Mouse (Mus musculus): ENCODE measurements around the gene Abcc4. TPM values are rescaled to one million over a fixed set of nuclear protein-coding genes. Genes with fewer than 3 reads are reported as not detected.

Gene Abcc4
- total and polyA plus RNA-seq, 2 experiments from 2014 or later, result 2.4 to 3.6 TPM

DNA sequence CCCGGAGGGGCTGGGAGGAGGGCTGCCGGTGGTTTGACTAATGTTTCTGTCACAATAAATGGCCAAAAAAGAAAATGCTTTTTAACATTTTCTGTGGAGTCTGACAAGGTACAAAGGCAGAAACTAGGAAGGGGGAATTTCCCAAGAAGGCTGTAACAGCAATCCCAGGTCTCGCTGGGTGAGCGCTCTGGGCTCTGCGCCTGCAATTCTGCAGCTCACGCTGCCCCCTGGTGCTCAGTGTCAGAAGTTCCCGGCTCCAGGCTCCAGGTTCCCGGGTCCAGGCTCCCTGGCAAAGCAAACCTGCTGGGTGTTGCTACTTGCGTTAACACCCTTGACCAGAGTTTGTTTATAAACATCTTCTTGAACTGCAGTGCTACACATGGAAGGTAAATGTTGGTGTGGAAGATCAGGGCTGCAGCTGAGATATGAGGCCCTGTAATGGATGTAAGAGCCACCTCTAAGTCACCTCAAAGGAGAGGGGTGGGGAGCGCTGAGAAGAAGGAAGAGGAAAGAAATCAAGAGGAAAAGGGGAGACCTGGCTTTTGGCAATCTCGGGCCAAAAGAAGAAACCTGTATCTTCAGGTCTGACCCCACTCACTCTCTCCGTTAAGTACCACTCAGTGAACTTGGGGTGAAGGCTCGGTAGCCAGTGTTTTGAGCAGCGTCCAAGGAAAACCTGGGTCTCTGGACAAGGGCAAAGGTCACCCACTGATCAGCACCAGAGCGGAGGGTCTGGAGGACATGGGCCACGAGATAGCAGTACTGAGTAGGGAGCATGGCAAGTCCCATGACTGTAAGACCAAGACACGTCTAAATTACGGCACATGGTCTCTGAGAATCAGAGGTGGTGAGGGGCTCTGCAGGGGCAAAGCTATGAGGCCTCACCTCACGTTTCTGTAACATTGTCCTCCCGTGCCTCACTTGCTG is 114.3 kb downstream of the Abcc4 start:
- 46% methylated on average over 20 of the region's 20 CpGs for WGBS
- peak; percentile 80 for ATAC-seq (ENCODE audit: low FRiP score)
- peak overlapping the region; percentile 18; the same call in 1 of the 2 replicates for H3K4me2 ChIP-seq (ENCODE audit: low read depth, low read length, poor library complexity, severe bottlenecking)

GRCm38 (mm10) chr14:118582333-118582941 is 123.6 kb downstream of the Abcc4 start:
- no peak overlapping the region for H3K27ac ChIP-seq (ENCODE audit: low read depth, low read length)
- no peak for DNase-seq (ENCODE audit: low spot score)
- no peaks in the 10 kb centered on the region for H3K4me1 ChIP-seq (ENCODE audit: insufficient read depth, low read length)
- WGBS, result 84% methylated on average over 8 of the region's 8 CpGs
- no peak overlapping the region for H3K4me2 ChIP-seq (ENCODE audit: low read depth, low read length, poor library complexity, severe bottlenecking)
- no peaks in the 10 kb centered on the region for H3K27me3 ChIP-seq (ENCODE audit: insufficient read depth, low read length)
- ATAC-seq (ENCODE audit: low FRiP score), result no peak
- H3K4me3 ChIP-seq (ENCODE audit: low read depth, low read length), result no peak overlapping the region
- no peak overlapping the region for H3K9ac ChIP-seq (replicated peaks; ENCODE audit: low read length, poor library complexity, severe bottlenecking)
- no peaks in the 10 kb centered on the region for H3K36me3 ChIP-seq (ENCODE audit: insufficient read depth, low read length)
- H3K9me3 ChIP-seq (ENCODE audit: low read length), result no peaks in the 10 kb centered on the region
- no peak for TF ChIP-seq CTCF (IDR thresholded peaks at IDR 0.05)

More for the DNA sequence above, 114.3 kb downstream of the Abcc4 start:
- Histone ChIP-seq H3K27me3 (ENCODE audit: insufficient read depth, low read length) (0 out of 2 replicates have a peak, but pooled peaks cover 8% of the 10 kb centered on the region), H3K4me3 (ENCODE audit: low read depth, low read length) (no peak overlapping the region), H3K9me3 (ENCODE audit: low read length) (no peaks in the 10 kb centered on the region), H3K4me1 (ENCODE audit: insufficient read depth, low read length) (no peaks in the 10 kb centered on the region), H3K9ac (replicated peaks; ENCODE audit: low read length, poor library complexity, severe bottlenecking) (no peak overlapping the region), H3K27ac (ENCODE audit: low read depth, low read length) (no peak overlapping the region), H3K36me3 (ENCODE audit: insufficient read depth, low read length) (no peaks in the 10 kb centered on the region)
- peak; percentile 91 for TF ChIP-seq CTCF (IDR thresholded peaks at IDR 0.05)
- peak; percentile 84 for DNase-seq (ENCODE audit: low spot score)

DNA sequence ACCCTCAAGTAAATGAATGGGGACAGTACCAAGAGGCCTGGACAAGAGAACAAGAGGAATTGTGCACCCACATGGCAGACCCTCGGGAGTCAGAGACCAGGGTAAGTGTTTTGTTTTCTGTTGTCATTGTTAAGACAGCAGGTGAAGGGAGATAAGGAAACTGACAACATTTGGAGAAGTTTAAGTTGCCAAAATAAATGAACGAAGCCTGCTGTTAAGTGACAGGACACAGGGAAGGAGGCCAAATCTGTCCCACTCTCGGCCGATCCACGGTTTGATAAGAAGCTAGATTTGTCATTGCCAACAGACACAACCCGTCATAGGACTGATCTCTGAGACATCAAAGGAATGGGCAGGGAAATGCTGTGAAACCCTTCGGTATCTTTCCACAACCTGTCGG is 124.3 kb downstream of the Abcc4 start:
- no peak for TF ChIP-seq CTCF (IDR thresholded peaks at IDR 0.05)
- Histone ChIP-seq H3K9ac (replicated peaks; ENCODE audit: low read length, poor library complexity, severe bottlenecking) (no peak overlapping the region), H3K27me3 (ENCODE audit: insufficient read depth, low read length) (no peaks in the 10 kb centered on the region), H3K4me2 (ENCODE audit: low read depth, low read length, poor library complexity, severe bottlenecking) (no peak overlapping the region), H3K4me1 (ENCODE audit: insufficient read depth, low read length) (no peaks in the 10 kb centered on the region), H3K27ac (ENCODE audit: low read depth, low read length) (no peak overlapping the region), H3K36me3 (ENCODE audit: insufficient read depth, low read length) (no peaks in the 10 kb centered on the region), H3K4me3 (ENCODE audit: low read depth, low read length) (no peak overlapping the region), H3K9me3 (ENCODE audit: low read length) (no peaks in the 10 kb centered on the region)
- ATAC-seq (ENCODE audit: low FRiP score) (no peak), DNase-seq (ENCODE audit: low spot score) (no peak)
- WGBS, result 72% methylated on average over 8 of the region's 8 CpGs

DNA sequence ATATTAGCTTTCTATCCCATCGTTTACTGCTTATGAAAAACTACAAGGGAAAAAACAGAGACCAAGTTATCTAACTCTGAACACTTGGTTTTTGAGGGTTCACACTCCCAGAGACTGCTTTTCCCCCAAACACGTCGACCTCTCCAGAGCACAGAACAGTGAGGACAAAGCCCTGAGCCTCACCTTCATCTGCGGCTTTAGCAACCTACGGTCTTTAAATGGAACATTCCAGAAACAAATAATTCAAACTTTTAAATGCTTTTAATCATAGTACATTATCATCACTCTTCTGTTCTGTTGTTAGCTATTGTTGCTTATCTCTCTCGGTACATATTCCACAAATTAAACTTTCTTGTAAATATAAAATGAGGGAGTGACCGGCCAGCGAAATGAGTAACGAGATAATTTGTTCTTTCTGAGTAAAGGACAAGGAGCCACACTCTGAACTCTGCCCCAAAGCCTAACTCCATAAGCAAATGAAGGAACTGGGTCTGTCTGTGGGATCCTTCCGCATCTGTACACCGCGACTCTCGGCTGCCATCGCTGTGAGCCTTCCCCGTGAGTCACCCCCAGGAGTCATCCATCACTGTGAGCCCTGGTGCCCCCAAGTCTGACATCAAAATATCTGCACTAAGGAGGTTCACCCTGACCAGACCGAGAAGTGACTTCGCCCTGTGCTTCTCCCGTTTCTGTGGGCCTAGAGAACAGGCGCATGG is 126.8 kb downstream of the Abcc4 start:
- no peaks in the 10 kb centered on the region for H3K27me3 ChIP-seq (ENCODE audit: insufficient read depth, low read length)
- H3K4me1 ChIP-seq (ENCODE audit: insufficient read depth, low read length), result no peaks in the 10 kb centered on the region
- no peak overlapping the region for H3K4me3 ChIP-seq (ENCODE audit: low read depth, low read length)
- no peaks in the 10 kb centered on the region for H3K36me3 ChIP-seq (ENCODE audit: insufficient read depth, low read length)
- TF ChIP-seq CTCF (IDR thresholded peaks at IDR 0.05), result no peak
- no peak for DNase-seq (ENCODE audit: low spot score)
- 93% methylated on average over 19 of the region's 19 CpGs for WGBS
- H3K4me2 ChIP-seq (ENCODE audit: low read depth, low read length, poor library complexity, severe bottlenecking), result no peak overlapping the region
- H3K9me3 ChIP-seq (ENCODE audit: low read length), result no peaks in the 10 kb centered on the region
- H3K27ac ChIP-seq (ENCODE audit: low read depth, low read length), result no peak overlapping the region
- H3K9ac ChIP-seq (replicated peaks; ENCODE audit: low read length, poor library complexity, severe bottlenecking), result no peak overlapping the region
- no peak for ATAC-seq (ENCODE audit: low FRiP score)

DNA sequence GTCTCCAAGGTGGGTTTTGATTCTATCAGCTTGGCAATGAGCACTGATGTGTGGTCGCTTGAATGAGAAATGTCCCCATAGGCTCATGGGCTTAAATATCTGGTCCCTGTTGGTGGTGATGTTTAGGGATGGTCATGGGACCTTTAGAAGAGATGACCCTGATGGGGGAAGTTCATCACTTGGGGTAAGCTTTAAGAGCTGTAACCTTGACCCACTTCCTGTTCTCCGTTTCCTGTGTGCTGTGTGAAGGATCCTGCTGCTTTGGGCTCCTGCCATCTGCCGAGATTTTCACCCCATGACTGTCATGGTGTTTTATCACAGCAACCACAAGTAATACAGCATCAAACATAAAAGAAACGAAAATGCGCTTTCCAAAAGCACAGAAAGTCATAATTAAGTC is 128.1 kb downstream of the Abcc4 start:
- no peaks in the 10 kb centered on the region for H3K4me1 ChIP-seq (ENCODE audit: insufficient read depth, low read length)
- 91% methylated on average over 5 of the region's 5 CpGs for WGBS
- H3K4me2 ChIP-seq (ENCODE audit: low read depth, low read length, poor library complexity, severe bottlenecking), result no peak overlapping the region
- no peaks in the 10 kb centered on the region for H3K27me3 ChIP-seq (ENCODE audit: insufficient read depth, low read length)
- ATAC-seq (ENCODE audit: low FRiP score), result no peak
- no peak for DNase-seq (ENCODE audit: low spot score)
- no peaks in the 10 kb centered on the region for H3K36me3 ChIP-seq (ENCODE audit: insufficient read depth, low read length)
- H3K27ac ChIP-seq (ENCODE audit: low read depth, low read length), result no peak overlapping the region
- H3K9me3 ChIP-seq (ENCODE audit: low read length), result no peaks in the 10 kb centered on the region
- no peak for TF ChIP-seq CTCF (IDR thresholded peaks at IDR 0.05)
- no peak overlapping the region for H3K9ac ChIP-seq (replicated peaks; ENCODE audit: low read length, poor library complexity, severe bottlenecking)
- H3K4me3 ChIP-seq (ENCODE audit: low read depth, low read length), result no peak overlapping the region

All from midbrain, postnatal 0 days (tissue).